Mouse (Mus musculus) cerebellum, adult 2 months (tissue): ENCODE data around the gene Thap7.

Source experiments
- CTCF ChIP-seq: fragments of 200-500 bp; IDR thresholded peaks from 2 replicates; pipeline ENCODE4 v1.5.1; 2011; ENCODE audit warnings: low read depth, mild to moderate bottlenecking, control low read depth, low read length, moderate library complexity, borderline replicate concordance; ENCODE audit not compliant: insufficient read depth
- POLR2A ChIP-seq: fragments of 200-500 bp; IDR thresholded peaks from 2 replicates; pipeline ENCODE4 v1.6.1; 2011; ENCODE audit warnings: low read length, control low read depth, borderline replicate concordance; ENCODE audit not compliant: insufficient read depth

- TF ChIP-seq CTCF (no peak), POLR2A (no peak)
Observed at GRCm38 (mm10) chr16:17518910-17519309, 12.0 kb downstream of the Thap7 start.
